Mouse (Mus musculus) olfactory bulb, adult 2 months (tissue): ENCODE data around the gene Mut. TPM values are rescaled to one million over a fixed set of nuclear protein-coding genes. Genes with fewer than 3 reads are reported as not detected.

Source experiments
- H3K27ac ChIP-seq: fragments of 200-500 bp; 2 replicates; pipeline ENCODE4 v1.5.1; 2012; ENCODE audit warnings: low read depth, low read length; ENCODE audit not compliant: insufficient read depth
- H3K4me1 ChIP-seq: fragments of 200-500 bp; 2 replicates; pipeline ENCODE4 v1.6.1; 2012; ENCODE audit warnings: low read length; ENCODE audit not compliant: control insufficient read depth, insufficient read depth
- H3K4me3 ChIP-seq: fragments of 200-500 bp; 2 replicates; pipeline ENCODE4 v1.5.1; 2012; ENCODE audit warnings: mild to moderate bottlenecking, low read depth, low read length, moderate library complexity; ENCODE audit not compliant: insufficient read depth
- CTCF ChIP-seq: fragments of 200-500 bp; IDR thresholded peaks from 2 replicates; pipeline ENCODE4 v1.5.1; 2012; ENCODE audit warnings: low read depth, mild to moderate bottlenecking, low read length, moderate library complexity; ENCODE audit not compliant: insufficient read depth
- POLR2A ChIP-seq: fragments of 200-500 bp; IDR thresholded peaks from 2 replicates; pipeline ENCODE4 v1.6.1; 2012; ENCODE audit warnings: mild to moderate bottlenecking, low read depth, low read length, moderate library complexity; ENCODE audit not compliant: insufficient read depth
- WGBS: fragments of 180-500 bp; shearing (Covaris S2); methylation state at CpG from one replicate; pipeline ENCODE4 v1.1.7; 2018; 5-methylcytosine and 5-hydroxymethylcytosine counted together
- polyA plus RNA-seq: library from polyadenylated mRNA; stranded (reverse); fragments of >200 nt; gene quantifications from 2 replicates; pipeline ENCODE4 v1.2.4, GENCODE M21; 2012; ENCODE audit warnings: low replicate concordance; ENCODE audit not compliant: missing spikeins, insufficient read depth, insufficient read length

Mut gene
- polyA plus RNA-seq, result not detected in 2 replicates

GRCm38 (mm10) chr17:40934420-40935231, at the start of gene Mut, which contains the start of gene Cenpq:
Mut (plus strand) TSS chr17:40934685.
Cenpq (minus strand) TSS chr17:40935047.
- under 1% methylated on average over 50 of the region's 50 CpGs for WGBS
- Histone ChIP-seq H3K4me1 (0 out of 2 replicates have a peak, but pooled peaks cover 2% of the 10 kb centered on the region), H3K27ac (peak within 1 kb of the TSS; percentile 96), H3K4me3 (peak within 1 kb of the TSS; percentile 91)
- TF ChIP-seq POLR2A (peak; percentile 58; the same call in 1 of the 2 replicates), CTCF (no peak)

GRCm38 (mm10) chr17:40885155-40885554, 49.3 kb upstream of the Mut start:
- no peak overlapping the region for H3K27ac ChIP-seq
- TF ChIP-seq POLR2A (no peak), CTCF (no peak)
- 86% methylated on average over 4 of the region's 4 CpGs for WGBS
- H3K4me1 ChIP-seq, result no peaks in the 10 kb centered on the region
- H3K4me3 ChIP-seq, result no peak overlapping the region

- no peak overlapping the region for H3K27ac ChIP-seq
- TF ChIP-seq CTCF (no peak), POLR2A (no peak)
- WGBS, result 85% methylated on average over 4 of the region's 4 CpGs
- no peaks in the 10 kb centered on the region for H3K4me1 ChIP-seq
- no peak overlapping the region for H3K4me3 ChIP-seq
These were observed 46.5 kb upstream of the Mut start for GRCm38 (mm10) chr17:40887849-40888536.

- 64% methylated on average over 1 of the region's 1 CpGs for WGBS
- Histone ChIP-seq H3K4me3 (no peak overlapping the region), H3K4me1 (no peaks in the 10 kb centered on the region), H3K27ac (no peak overlapping the region)
- TF ChIP-seq POLR2A, result no peak
- no peak for TF ChIP-seq CTCF
These were observed 37.6 kb upstream of the Mut start for GRCm38 (mm10) chr17:40896863-40897262.

GRCm38 (mm10) chr17:40899783-40900363, 34.6 kb upstream of the Mut start:
- WGBS, result 56% methylated on average over 4 of the region's 4 CpGs
- H3K4me1 ChIP-seq, result peaks cover 3% of the 10 kb centered on the region; the same call in 1 of the 2 replicates
- no peak overlapping the region for H3K4me3 ChIP-seq
- no peak for TF ChIP-seq POLR2A
- TF ChIP-seq CTCF, result no peak
- no peak overlapping the region for H3K27ac ChIP-seq

GRCm38 (mm10) chr17:40903345-40903744, 31.1 kb upstream of the Mut start:
- Histone ChIP-seq H3K4me1 (peaks cover 4% of the 10 kb centered on the region; the same call in 1 of the 2 replicates), H3K4me3 (no peak overlapping the region), H3K27ac (no peak overlapping the region)
- 75% methylated on average over 4 of the region's 4 CpGs for WGBS
- TF ChIP-seq POLR2A (no peak), CTCF (no peak)

GRCm38 (mm10) chr17:40904056-40904597, 30.4 kb upstream of the Mut start:
- H3K4me1 ChIP-seq, result peaks cover 4% of the 10 kb centered on the region; the same call in 1 of the 2 replicates
- no peak overlapping the region for H3K4me3 ChIP-seq
- H3K27ac ChIP-seq, result no peak overlapping the region
- TF ChIP-seq CTCF (no peak), POLR2A (no peak)
- 14% methylated on average over 11 of the region's 11 CpGs for WGBS

- Histone ChIP-seq H3K4me1 (peaks cover 4% of the 10 kb centered on the region; the same call in 1 of the 2 replicates), H3K27ac (no peak overlapping the region), H3K4me3 (no peak overlapping the region)
- TF ChIP-seq CTCF, result no peak
- TF ChIP-seq POLR2A, result no peak
- WGBS, result 14% methylated on average over 13 of the region's 14 CpGs
These were observed 29.7 kb upstream of the Mut start for GRCm38 (mm10) chr17:40904721-40905154.
